12 mouse cellular contexts compared by ENCODE assay signal in genomic region chr9:76989946-76990345, GRCm38 (mm10). TPM values are rescaled to one million over a fixed set of nuclear protein-coding genes. Genes with fewer than 3 reads are reported as not detected.
DNase-seq lines count a peak whose midpoint lies in the region; ATAC-seq and TF ChIP-seq lines count a peak whose summit lies in the region.
"Had no signal": no experiment of that assay in that cellular context is flagged by ENCODE, and none has a peak within 500 bp of the region (broad histone marks: within the 10 kb centered on the region; RNA-seq: fewer than 3 reads in every experiment).

No protein-coding gene starts in this region.

- H3K36me3 ChIP-seq in C2C12 (ENCODE audit: control insufficient read depth, insufficient read depth), result no peaks in the 10 kb centered on the region
- H3K36me3 ChIP-seq: embryonic facial prominence, embryonic 12.5 days had no signal

- no peak for TF ChIP-seq POLR2A in brain, embryonic 14.5 days (IDR thresholded peaks at IDR 0.05; ENCODE audit: borderline replicate concordance, extremely low read depth, insufficient read depth, insufficient read length, poor library complexity, severe bottlenecking)

- H3K79me2 ChIP-seq in C2C12 (ENCODE audit: control insufficient read depth, insufficient read depth), result no peaks in the 10 kb centered on the region

- no peak overlapping the region for H3K4me3 ChIP-seq in left cerebral cortex, adult 2 months
- H3K4me3 ChIP-seq in C2C12 (ENCODE audit: insufficient read depth, poor library complexity, severe bottlenecking), result no peak overlapping the region
- H3K4me3 ChIP-seq: embryonic facial prominence, embryonic 12.5 days had no signal

- no peaks in the 10 kb centered on the region for H3K79me3 ChIP-seq in C2C12 (ENCODE audit: low read depth)

- intact Hi-C loops in left cerebral cortex, adult 2 months (cut with DNase I), result loop anchor here (2.0 kb wide), 1 partner anchor 391 kb away; no protein-coding TSS in a partner anchor

- peak; percentile 51 for TF ChIP-seq CTCF in left cerebral cortex, adult 2 months (IDR thresholded peaks at IDR 0.05)
- TF ChIP-seq CTCF in C2C12 (IDR thresholded peaks at IDR 0.05; ENCODE audit: control insufficient read depth, insufficient read depth, insufficient read length), result peak; percentile 22
- peak; percentile 31; the same call in 1 of the 2 replicates for TF ChIP-seq CTCF in brain, embryonic 14.5 days (IDR thresholded peaks at IDR 0.05; ENCODE audit: borderline replicate concordance, extremely low read depth, insufficient read depth, insufficient read length)

- no peak overlapping the region for H3ac ChIP-seq in C2C12 (ENCODE audit: control insufficient read depth, insufficient read length, low read depth)

- ATAC-seq in megakaryocyte-erythroid progenitor cell, adult 5-6 weeks (replicated peaks; ENCODE audit: low FRiP score, low TSS enrichment, poor library complexity, severe bottlenecking), result no peak
- ATAC-seq: midbrain, embryonic 16.5 days had no signal

- no peaks in the 10 kb centered on the region for H3K27me3 ChIP-seq in C2C12 (ENCODE audit: control insufficient read depth, insufficient read depth, insufficient read length)
- H3K27me3 ChIP-seq: embryonic facial prominence, embryonic 12.5 days had no signal

- peak; percentile 7 for DNase-seq in gastrocnemius, postnatal 10 days
- no peak for DNase-seq in gastrocnemius, postnatal 25 days
- peak in 1 of 2 experiments; percentile 12 for DNase-seq in left cerebral cortex, adult 2 months (ENCODE audit: extremely low spot score in 1 of 2, low spot score in 2 of 2)
- no peak for DNase-seq in left cerebral cortex, adult 8-10 months (ENCODE audit: low spot score in 2 of 2)
- DNase-seq in brain, embryonic 14.5 days (ENCODE audit: low read depth), result no peak
- DNase-seq in spleen, postnatal 14 days (ENCODE audit: low spot score in 2 of 2), result no peak
- DNase-seq: thymus, adult 18-20 months had no signal

- no peak overlapping the region for H3K27ac ChIP-seq in left cerebral cortex, adult 2 months
- H3K27ac ChIP-seq: embryonic facial prominence, embryonic 12.5 days had no signal

TF ChIP-seq in C2C12, 6 proteins besides CTCF, POLR2A, EP300 and RAD21:
- no peak for TF ChIP-seq MYOD1 (IDR thresholded peaks at IDR 0.05; ENCODE audit: control insufficient read depth, insufficient read length, low read depth)
- no peak for TF ChIP-seq MYOG (IDR thresholded peaks at IDR 0.05; ENCODE audit: control insufficient read depth, extremely low read depth, insufficient read length)
- no peak for TF ChIP-seq USF1 (IDR thresholded peaks at IDR 0.05; ENCODE audit: low read depth)
- no peak for TF ChIP-seq MAX (IDR thresholded peaks at IDR 0.05)
- TF ChIP-seq CEBPB (IDR thresholded peaks at IDR 0.05; ENCODE audit: low read depth), result no peak
- TF ChIP-seq FOSL1 (IDR thresholded peaks at IDR 0.05; ENCODE audit: insufficient read depth, low read length, poor library complexity, severe bottlenecking), result no peak
TF ChIP-seq in C2C12: peak in this region for 0.

RNA-seq across cellular contexts. Expression of gene Tinag, which starts 55.6 kb away (rescaled TPM):
- not detected for total RNA-seq in gastrocnemius, postnatal 10 days (2021)
- total RNA-seq in gastrocnemius, postnatal 25 days (2021), result under 1 TPM in 1 of 2 experiments, not detected in 1; 0.15 TPM
- total RNA-seq in left cerebral cortex, adult 2 months (2021), result under 1 TPM; 0.26 to 0.27 TPM
- total RNA-seq in left cerebral cortex, adult 8-10 months (2022), result under 1 TPM in 1 of 4 experiments, not detected in 3; 0.39 TPM
- not detected for polyA plus RNA-seq in C2C12 (2012; fragmentation: generic; extraction: Trizol)
- polyA plus RNA-seq in brain, embryonic 14.5 days (2012; rRNA removed), result not detected in 2 replicates
- not detected in 2 replicates for total RNA-seq in megakaryocyte-erythroid progenitor cell, adult 5-6 weeks (2014; fragmentation: Nextera tagmentation)
- not detected in 2 replicates for total RNA-seq in megakaryocyte-erythroid progenitor cell, adult 5-6 weeks (2017)
- total RNA-seq: ES-E14 had no signal
- polyA plus RNA-seq: midbrain, embryonic 16.5 days had no signal
